ENCODE assay signal across 18 mouse cellular contexts in the genomic region with DNA sequence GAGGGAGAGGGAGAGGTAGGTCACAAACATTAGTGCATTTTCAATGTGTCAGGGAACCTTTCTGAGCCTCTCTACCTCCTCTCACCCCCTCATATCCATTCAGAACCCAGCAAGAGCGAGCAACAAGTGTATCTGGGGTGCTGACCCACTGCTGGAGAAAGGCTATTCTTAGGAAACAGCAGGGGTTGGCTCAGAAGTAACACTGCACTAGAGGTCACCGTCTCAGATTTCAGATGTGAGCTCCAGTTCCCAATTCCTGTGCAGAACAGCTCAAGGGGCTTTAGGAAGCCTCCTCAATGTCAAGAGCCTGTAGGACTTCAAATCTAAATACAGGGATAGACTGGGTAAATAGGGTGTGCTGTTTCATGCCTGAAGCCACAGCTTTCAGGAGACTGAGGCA. TPM values are rescaled to one million over a fixed set of nuclear protein-coding genes. Genes with fewer than 3 reads are reported as not detected.
A peak's percentile ranks its signal among the peaks of the same experiment; 100 is the strongest.
DNase-seq lines count a peak whose midpoint lies in the region; ATAC-seq and TF ChIP-seq lines count a peak whose summit lies in the region.
"Had no signal": no experiment of that assay in that cellular context is flagged by ENCODE, and none has a peak within 500 bp of the region (broad histone marks: within the 10 kb centered on the region; RNA-seq: fewer than 3 reads in every experiment).

No protein-coding gene starts in this region.

- peaks cover 5 to 16% of the 10 kb centered on the region in 2 experiments for H3K4me1 ChIP-seq in ES-E14 (ENCODE audit: control insufficient read depth in 2 of 2, insufficient read depth in 2 of 2, low read length in 2 of 2, poor library complexity in 1 of 2)
- H3K4me1 ChIP-seq in embryonic fibroblast, embryonic 13.5 days (ENCODE audit: control insufficient read depth, insufficient read depth, low read length) = peaks cover 12% of the 10 kb centered on the region
- 0 out of 2 replicates have a peak, but pooled peaks cover 6% of the 10 kb centered on the region for H3K4me1 ChIP-seq in limb, embryonic 14.5 days (ENCODE audit: control insufficient read depth, insufficient read depth, low read length)

- 38% methylated on average over 2 of the region's 2 CpGs for WGBS in limb, embryonic 14.5 days

- peak; percentile 42; the same call in 1 of the 2 replicates for ATAC-seq in limb, embryonic 14.5 days (ENCODE audit: low FRiP score, low read depth)
- ATAC-seq: activated CD4-positive, CD25-positive, alpha-beta regulatory T cell, adult 4 months; liver, postnatal 0 days had no signal

- no peak overlapping the region for H3K4me3 ChIP-seq in ES-E14 (ENCODE audit: insufficient read depth in 1 of 2, low read depth in 1 of 2, low read length in 2 of 2, poor library complexity in 1 of 2, severe bottlenecking in 1 of 2)
- H3K4me3 ChIP-seq in embryonic fibroblast, embryonic 13.5 days (ENCODE audit: insufficient read depth, low read length) = no peak overlapping the region
- no peak overlapping the region for H3K4me3 ChIP-seq in limb, embryonic 14.5 days (replicated peaks; ENCODE audit: low read length)
- H3K4me3 ChIP-seq: forebrain, embryonic 10.5 days had no signal

- peak overlapping the region; percentile 0; the same call in 1 of the 2 replicates for H3K27ac ChIP-seq in ES-E14 (ENCODE audit: insufficient read depth, low read depth, low read length, poor library complexity, severe bottlenecking)
- H3K27ac ChIP-seq in embryonic fibroblast, embryonic 13.5 days (ENCODE audit: insufficient read depth, low read length) = peak overlapping the region; percentile 6; the same call in 1 of the 2 replicates
- H3K27ac ChIP-seq in limb, embryonic 14.5 days (replicated peaks; ENCODE audit: low read depth, low read length) = no peak overlapping the region
- H3K27ac ChIP-seq: forebrain, embryonic 10.5 days; kidney, postnatal 0 days had no signal

- DNase-seq in heart, adult 18-20 months = peak; percentile 48 to 53
- no peak for DNase-seq in heart, postnatal 36 days
- DNase-seq in ES-E14 (ENCODE audit: low read depth, low spot score) = no peak
- no peak for DNase-seq in limb, embryonic 14.5 days (ENCODE audit: low spot score)
- no peak for DNase-seq in lung, postnatal 25 days (ENCODE audit: low spot score)
- DNase-seq in cerebellum, postnatal 36 days = no peak
- DNase-seq: B cell, adult 2 months; cerebellum, adult 18-20 months; liver, postnatal 0 days; lung, postnatal 4 days; midbrain, embryonic 14.5 days; right cerebral cortex, postnatal 4 days; thymus, postnatal 25 days had no signal

- peaks cover 9% of the 10 kb centered on the region for H3K36me3 ChIP-seq in ES-E14 (ENCODE audit: control insufficient read depth, insufficient read depth, low read length, poor library complexity, severe bottlenecking)
- H3K36me3 ChIP-seq in limb, embryonic 14.5 days (ENCODE audit: control insufficient read depth, insufficient read depth, low read length) = peaks cover 45% of the 10 kb centered on the region

- intact Hi-C loops in heart, postnatal 36 days (cut with DNase I) = loop anchor here (2.0 kb wide), 1 partner anchor 19 kb away; no protein-coding TSS in a partner anchor

- no peaks in the 10 kb centered on the region for H3K9me3 ChIP-seq in ES-E14 (ENCODE audit: control insufficient read depth, insufficient read depth, low read depth, low read length)
- H3K9me3 ChIP-seq in limb, embryonic 14.5 days (ENCODE audit: control insufficient read depth, low read length) = no peaks in the 10 kb centered on the region
- H3K9me3 ChIP-seq: forebrain, embryonic 10.5 days had no signal

- no peak for TF ChIP-seq CTCF in embryonic fibroblast, embryonic 13.5 days (IDR thresholded peaks at IDR 0.05; ENCODE audit: borderline replicate concordance, insufficient read depth, low read length)

- TF ChIP-seq POLR2A in embryonic fibroblast, embryonic 13.5 days (IDR thresholded peaks at IDR 0.05; ENCODE audit: low read depth, low read length) = no peak
- no peak for TF ChIP-seq POLR2A in limb, embryonic 14.5 days (IDR thresholded peaks at IDR 0.05; ENCODE audit: borderline replicate concordance, extremely low read depth, insufficient read depth, insufficient read length)

- no peak overlapping the region for H3K9ac ChIP-seq in ES-E14 (ENCODE audit: insufficient read depth, low read depth, low read length, poor library complexity, severe bottlenecking)
- no peak overlapping the region for H3K9ac ChIP-seq in limb, embryonic 14.5 days (ENCODE audit: low read depth, low read length, severe bottlenecking)
- H3K9ac ChIP-seq: liver, postnatal 0 days had no signal

- no peak overlapping the region for H3K4me2 ChIP-seq in limb, embryonic 14.5 days (replicated peaks; ENCODE audit: low read depth, low read length, severe bottlenecking)

- no peaks in the 10 kb centered on the region for H3K27me3 ChIP-seq in limb, embryonic 14.5 days (ENCODE audit: control insufficient read depth, insufficient read depth, low read length)

- in situ Hi-C loops in ES-E14 (cut with MboI; ENCODE audit: low sequenced_read_pairs in 2 of 2, unreplicated experiment in 2 of 2) = no loop called here

TF ChIP-seq in ES-E14, 5 proteins besides CTCF, POLR2A, EP300 and RAD21:
- TF ChIP-seq CHD2 (IDR thresholded peaks at IDR 0.05; ENCODE audit: low read depth, low read length) = no peak
- no peak for TF ChIP-seq HCFC1 (IDR thresholded peaks at IDR 0.05; ENCODE audit: borderline replicate concordance, insufficient read depth, low read length)
- TF ChIP-seq MAFK (IDR thresholded peaks at IDR 0.05; ENCODE audit: insufficient read depth, low read depth, low read length) = no peak
- no peak for TF ChIP-seq ZNF384 (IDR thresholded peaks at IDR 0.05; ENCODE audit: low read depth, low read length)
- TF ChIP-seq ZC3H11A (IDR thresholded peaks at IDR 0.05; ENCODE audit: borderline replicate concordance, low read depth, low read length) = no peak

RNA-seq across cellular contexts. Expression of a gene that starts 20.7 kb away (rescaled TPM):
- total RNA-seq in heart, adult 18-20 months (2021) = 10 to 100 TPM; 71.1 to 78.1 TPM
- total RNA-seq in heart, postnatal 36 days (2021) = 10 to 100 TPM; 63.1 to 64.9 TPM
- 50.4 and 58.5 TPM in 2 replicates for total RNA-seq in ES-E14 (2012; rRNA removed)
- 128 and 143 TPM in 2 replicates for polyA plus RNA-seq in embryonic fibroblast, embryonic 13.5 days (2011; ENCODE audit: insufficient read length, low read depth, missing spikeins)
- polyA plus RNA-seq in limb, embryonic 14.5 days (2012; rRNA removed) = 75.0 and 87.4 TPM in 2 replicates
- 43.3 and 50.8 TPM in 2 replicates for polyA plus RNA-seq in limb, embryonic 14.5 days (2014; fragmentation: Nextera tagmentation; extraction: Ambion mirVana)
- total RNA-seq: MEL had no signal
- polyA plus RNA-seq: activated CD4-positive, CD25-positive, alpha-beta regulatory T cell, adult 4 months had no signal

RNA-seq across cellular contexts. Expression of a gene that starts 59.0 kb away (rescaled TPM):
- under 1 TPM; 0.40 to 0.82 TPM for total RNA-seq in heart, adult 18-20 months (2021)
- total RNA-seq in heart, postnatal 36 days (2021) = 1 to 10 TPM in 1 of 2 experiments, under 1 TPM in 1; 0.80 to 1.3 TPM
- total RNA-seq in ES-E14 (2012; rRNA removed) = 2.4 and 3.0 TPM in 2 replicates
- polyA plus RNA-seq in embryonic fibroblast, embryonic 13.5 days (2011; ENCODE audit: insufficient read length, low read depth, missing spikeins) = 5.9 and 8.4 TPM in 2 replicates
- polyA plus RNA-seq in limb, embryonic 14.5 days (2012; rRNA removed) = 8.5 and 9.5 TPM in 2 replicates
- 11.5 and 12.5 TPM in 2 replicates for polyA plus RNA-seq in limb, embryonic 14.5 days (2014; fragmentation: Nextera tagmentation; extraction: Ambion mirVana)
- total RNA-seq: MEL had no signal

Comparison
In these comparisons a context has a peak if more than half of its experiments do, and no peak if none do; other contexts are left out.
1. DNase-seq: peak in heart, adult 18-20 months (2 of 2); none in heart, postnatal 36 days (0 of 2), ES-E14 (single experiment), limb, embryonic 14.5 days (single experiment), lung, postnatal 25 days (single experiment) and cerebellum, postnatal 36 days (0 of 2).